Mouse (Mus musculus): ENCODE measurements around the gene Upb1. TPM values are rescaled to one million over a fixed set of nuclear protein-coding genes. Genes with fewer than 3 reads are reported as not detected.
"Not testable (repeated sequence)": the region's sequence is repeated elsewhere in the genome, so short reads cannot be mapped to it uniquely, and the experiment has no call there.

The Upb1 gene
- polyA plus RNA-seq, 1 experiment from 2014 or later: 0.88 TPM

DNA sequence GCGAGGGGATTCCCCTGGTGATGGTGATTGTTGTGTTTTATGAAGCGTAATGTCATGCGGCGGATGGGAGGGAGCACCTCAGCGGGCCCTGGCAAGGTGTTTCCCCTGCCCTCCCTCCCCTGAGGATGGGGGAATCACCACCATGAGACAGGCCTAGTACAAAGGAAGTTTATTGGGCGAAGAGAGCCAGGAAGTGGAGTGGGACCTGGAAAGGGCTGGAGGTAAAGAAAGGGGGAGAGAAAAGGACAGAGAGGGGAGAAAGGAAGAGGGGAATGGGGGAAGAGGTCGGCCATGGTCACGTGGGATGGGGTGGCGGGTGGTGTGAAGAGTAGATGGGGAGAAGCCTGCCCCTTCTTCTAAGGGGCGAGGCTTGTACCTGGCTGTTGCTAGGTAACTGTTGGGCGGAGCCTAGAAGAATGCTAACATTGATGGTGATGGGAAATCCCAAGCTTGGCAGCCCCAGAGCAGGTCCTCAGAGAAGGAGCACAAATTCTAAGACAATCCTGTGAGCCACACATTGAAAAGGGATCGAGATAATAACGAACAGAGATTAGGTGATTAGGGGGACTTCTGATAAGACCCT, 45.7 kb downstream of the Upb1 start:
- ATAC-seq: no peak
- H3K27ac ChIP-seq: no peak overlapping the region
- no peak overlapping the region for H3K4me2 ChIP-seq (replicated peaks)
- 65% methylated on average over 13 of the region's 13 CpGs for WGBS
- H3K36me3 ChIP-seq: no peaks in the 10 kb centered on the region
- H3K27me3 ChIP-seq (replicated peaks): no peaks in the 10 kb centered on the region
- peaks cover 18% of the 10 kb centered on the region for H3K4me1 ChIP-seq (replicated peaks)
- H3K4me3 ChIP-seq (replicated peaks): no peak overlapping the region
- no peaks in the 10 kb centered on the region for H3K9me3 ChIP-seq
- H3K9ac ChIP-seq: no peak overlapping the region

DNA sequence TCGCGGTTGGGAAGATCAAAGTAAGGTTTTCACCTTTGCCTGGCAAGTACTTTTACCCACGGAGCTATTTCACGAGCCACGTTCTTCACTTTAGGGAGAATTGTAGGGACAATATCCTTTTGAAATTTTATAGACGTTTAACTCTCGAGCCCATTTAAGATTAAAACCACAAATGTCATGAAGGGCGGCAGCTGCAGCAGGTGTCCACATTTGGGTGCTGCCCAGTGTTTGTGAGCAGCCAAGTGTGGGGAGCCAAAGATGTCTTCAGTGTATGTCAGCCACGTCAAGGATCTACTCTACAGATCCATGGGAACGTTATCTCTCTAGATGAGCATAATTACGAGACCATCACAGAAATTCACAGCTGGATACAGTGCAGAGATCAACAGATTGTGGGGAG, 46.6 kb downstream of the Upb1 start:
- no peaks in the 10 kb centered on the region for H3K27me3 ChIP-seq (replicated peaks)
- H3K4me1 ChIP-seq (replicated peaks): peaks cover 12% of the 10 kb centered on the region
- ATAC-seq: no peak
- WGBS: 87% methylated on average over 11 of the region's 11 CpGs
- H3K4me2 ChIP-seq (replicated peaks): no peak overlapping the region
- H3K36me3 ChIP-seq: no peaks in the 10 kb centered on the region
- H3K27ac ChIP-seq: no peak overlapping the region
- no peaks in the 10 kb centered on the region for H3K9me3 ChIP-seq
- no peak overlapping the region for H3K9ac ChIP-seq
- H3K4me3 ChIP-seq (replicated peaks): no peak overlapping the region

DNA sequence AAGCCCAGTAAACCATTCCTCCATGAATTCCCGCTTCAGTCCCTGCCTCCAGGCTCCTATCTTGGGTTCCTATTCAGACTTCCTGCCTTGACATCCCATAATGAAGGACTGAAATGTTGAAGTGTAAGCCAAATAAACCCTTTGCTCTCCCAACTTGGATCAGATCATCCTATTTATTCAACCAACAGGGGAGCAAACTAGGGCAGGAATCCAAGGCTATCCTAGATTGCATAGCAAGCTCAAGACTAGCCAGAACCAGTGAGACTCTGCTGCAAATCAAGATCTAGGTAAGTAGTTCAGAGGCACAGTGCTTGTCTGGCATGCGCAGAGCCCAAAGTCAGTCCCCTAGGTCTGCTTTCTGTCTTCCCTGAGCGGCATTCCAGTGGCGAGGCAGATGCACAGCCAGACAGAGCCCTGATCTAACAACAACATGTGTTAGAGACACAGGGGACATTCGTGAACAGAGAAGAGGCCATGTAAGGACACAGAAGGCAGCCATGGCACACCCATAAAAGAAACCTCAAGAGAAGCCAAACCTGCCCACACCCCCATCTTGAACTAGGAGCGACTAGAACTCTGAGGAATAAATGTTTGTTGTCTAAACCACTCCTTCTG, 48.0 kb downstream of the Upb1 start:
- Histone ChIP-seq H3K27ac (no peak overlapping the region), H3K4me2 (replicated peaks) (no peak overlapping the region), H3K9ac (no peak overlapping the region), H3K27me3 (replicated peaks) (no peaks in the 10 kb centered on the region), H3K4me3 (replicated peaks) (no peak overlapping the region), H3K36me3 (no peaks in the 10 kb centered on the region), H3K4me1 (replicated peaks) (peaks cover 9% of the 10 kb centered on the region), H3K9me3 (no peaks in the 10 kb centered on the region)
- 61% methylated on average over 6 of the region's 6 CpGs for WGBS
- ATAC-seq: no peak

DNA sequence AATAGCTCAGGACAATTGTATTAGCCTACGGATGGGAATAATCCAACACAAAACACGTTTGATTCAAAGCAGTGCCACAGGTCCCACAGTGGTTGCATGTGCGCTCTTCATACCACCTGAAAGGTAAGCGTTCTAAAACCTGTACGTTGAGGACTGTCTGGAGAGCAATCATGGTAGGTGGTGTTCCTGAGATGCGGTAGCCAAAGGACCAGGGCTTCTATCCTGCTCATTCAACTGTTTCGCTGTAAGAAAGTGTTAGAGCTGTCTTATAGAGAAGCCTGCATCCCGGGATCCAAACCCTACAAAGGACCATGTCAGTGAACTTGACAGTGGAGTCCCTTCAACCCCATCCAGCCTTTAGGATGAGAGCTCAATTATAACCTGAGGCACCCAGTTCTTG, 49.4 kb downstream of the Upb1 start:
- H3K27me3 ChIP-seq (replicated peaks): no peaks in the 10 kb centered on the region
- 0 out of 2 replicates have a peak overlapping the region, but pooled peaks have one; percentile 23 for H3K27ac ChIP-seq
- no peaks in the 10 kb centered on the region for H3K9me3 ChIP-seq
- 90% methylated on average over 8 of the region's 8 CpGs for WGBS
- no peak overlapping the region for H3K9ac ChIP-seq
- no peaks in the 10 kb centered on the region for H3K36me3 ChIP-seq
- H3K4me1 ChIP-seq (replicated peaks): peaks cover 5% of the 10 kb centered on the region; the same call in 1 of the 2 replicates
- H3K4me3 ChIP-seq (replicated peaks): no peak overlapping the region
- no peak for ATAC-seq
- no peak overlapping the region for H3K4me2 ChIP-seq (replicated peaks)

DNA sequence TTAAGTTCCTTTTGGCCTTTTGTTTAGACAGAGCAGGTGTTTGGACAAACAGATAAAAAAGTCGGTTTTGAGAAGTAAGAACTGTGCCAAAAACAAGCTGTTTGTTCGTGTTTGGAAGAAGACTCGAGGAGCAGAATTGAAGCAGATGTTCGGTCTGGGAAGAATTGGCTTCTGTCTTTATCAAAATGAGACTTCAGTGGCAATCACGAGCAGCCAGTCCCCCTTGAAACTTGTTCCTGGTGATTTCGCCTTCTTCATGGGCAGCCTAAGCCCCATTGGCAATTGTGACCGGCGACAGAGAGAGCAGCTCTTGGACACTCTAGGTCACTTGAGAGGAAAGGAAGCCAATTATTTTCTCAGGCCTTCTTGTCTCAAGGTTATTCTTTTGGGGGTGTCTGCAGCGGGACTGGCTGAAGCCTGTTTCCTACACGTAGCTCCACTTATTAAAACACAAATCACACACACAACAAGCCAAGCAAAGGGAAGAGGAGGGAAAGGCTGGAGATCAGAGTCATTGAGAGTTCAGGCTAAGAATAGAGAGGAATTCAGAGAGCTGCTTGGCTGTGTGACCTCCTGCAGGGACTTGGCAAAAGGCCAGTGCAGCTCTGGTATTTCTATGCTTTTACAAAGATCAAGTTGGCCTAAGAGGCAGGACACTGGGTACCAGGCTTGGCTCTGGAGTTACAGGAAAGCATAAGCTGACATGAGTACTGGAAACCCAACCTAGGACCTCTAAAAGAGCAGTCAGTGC, 50.3 kb downstream of the Upb1 start:
- H3K9ac ChIP-seq: no peak overlapping the region
- H3K27ac ChIP-seq: peak overlapping the region; percentile 36; the same call in 1 of the 2 replicates
- H3K4me3 ChIP-seq (replicated peaks): no peak overlapping the region
- peaks cover 3% of the 10 kb centered on the region; the same call in 1 of the 2 replicates for H3K4me1 ChIP-seq (replicated peaks)
- no peak overlapping the region; the same call in 1 of the 2 replicates for H3K4me2 ChIP-seq (replicated peaks)
- no peaks in the 10 kb centered on the region for H3K36me3 ChIP-seq
- WGBS: 50% methylated on average over 10 of the region's 10 CpGs
- peak; percentile 69; the same call in 1 of the 2 replicates for ATAC-seq
- H3K9me3 ChIP-seq: no peaks in the 10 kb centered on the region
- H3K27me3 ChIP-seq (replicated peaks): no peaks in the 10 kb centered on the region

DNA sequence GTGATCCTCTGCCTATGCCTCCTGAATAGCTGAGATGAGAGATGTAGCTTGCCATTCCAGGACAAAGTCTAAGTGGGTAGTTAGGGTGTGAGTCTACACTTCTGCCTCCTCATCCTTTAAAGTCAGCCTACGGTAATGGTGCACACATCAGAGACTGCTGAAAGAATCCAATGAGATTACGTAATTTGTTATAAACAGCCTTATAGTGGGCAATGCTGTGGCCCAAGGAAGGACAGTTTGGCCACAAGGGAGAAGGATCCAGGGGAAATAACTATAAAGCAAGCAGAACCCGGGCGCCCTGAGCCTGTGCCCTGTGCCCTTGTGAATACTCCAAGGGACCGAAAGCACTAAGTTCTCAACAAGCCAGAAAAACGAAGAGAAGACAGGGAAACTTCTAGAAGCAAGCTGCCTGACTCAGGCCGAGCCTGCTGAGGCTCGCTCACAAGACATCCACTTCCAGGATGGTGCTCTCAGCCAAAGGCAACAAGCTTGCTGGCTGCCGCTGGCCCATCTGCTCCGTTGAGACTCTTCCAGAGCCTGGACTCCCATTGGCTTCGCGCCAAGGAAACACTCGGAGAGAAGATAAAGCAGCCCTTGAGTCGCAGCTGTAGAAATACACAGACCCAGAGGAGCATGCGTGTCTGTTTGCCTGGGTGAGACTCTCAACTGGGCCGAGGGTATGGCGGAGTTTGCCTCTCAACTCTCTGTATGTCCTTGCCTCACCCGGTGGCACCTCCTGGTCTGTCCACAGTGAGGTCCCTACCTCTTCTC, 55.3 kb downstream of the Upb1 start:
- H3K4me2 ChIP-seq (replicated peaks); H3K9ac ChIP-seq; H3K4me3 ChIP-seq (replicated peaks); H3K36me3 ChIP-seq; H3K27me3 ChIP-seq (replicated peaks); H3K9me3 ChIP-seq; H3K27ac ChIP-seq; H3K4me1 ChIP-seq (replicated peaks): not testable (repeated sequence)
- ATAC-seq: peak; percentile 58
- 50% methylated on average over 12 of the region's 18 CpGs for WGBS

DNA sequence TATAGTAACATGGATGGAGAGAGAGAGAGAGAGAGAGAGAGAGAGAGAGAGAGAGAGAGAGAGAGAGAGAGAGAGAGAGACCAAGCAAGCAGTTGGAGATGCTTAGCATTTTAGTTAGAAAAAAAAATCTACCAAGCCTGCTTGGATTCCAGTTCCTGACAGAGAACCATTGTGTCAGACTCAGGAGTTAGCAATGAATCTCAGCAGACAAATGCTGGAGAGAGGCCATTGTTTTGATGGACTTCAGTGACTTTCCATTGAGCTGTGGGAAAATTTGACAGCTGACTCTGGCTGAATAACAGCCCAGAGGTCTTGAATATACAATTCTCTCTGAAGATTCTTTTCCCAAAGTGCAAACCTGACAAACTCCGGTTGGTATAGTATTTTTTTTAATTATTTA, 56.9 kb downstream of the Upb1 start:
- ATAC-seq: no peak

DNA sequence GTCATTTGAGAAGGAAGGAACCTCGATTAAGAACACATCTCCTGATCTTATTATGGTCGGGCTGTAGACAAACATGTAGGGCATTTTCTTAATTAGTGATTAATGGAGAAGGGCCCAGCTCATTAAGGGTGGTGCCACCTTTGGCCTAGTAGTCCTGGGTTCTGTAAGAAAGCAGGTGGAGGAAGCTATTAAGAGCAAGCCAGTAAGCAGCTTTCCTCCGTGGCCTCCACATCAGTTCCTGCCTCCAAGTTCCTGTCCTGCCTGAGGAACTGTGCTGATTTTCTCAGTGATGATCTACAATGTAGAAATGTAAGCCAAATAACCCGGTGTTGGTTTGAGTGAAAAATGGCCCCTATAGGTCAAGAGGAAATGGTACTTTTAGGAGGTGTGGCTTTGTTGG, 57.4 kb downstream of the Upb1 start:
- no peak overlapping the region for H3K27ac ChIP-seq
- no peak overlapping the region for H3K4me3 ChIP-seq (replicated peaks)
- no peaks in the 10 kb centered on the region for H3K4me1 ChIP-seq (replicated peaks)
- no peak for ATAC-seq
- WGBS: 77% methylated on average over 4 of the region's 4 CpGs
- no peaks in the 10 kb centered on the region for H3K9me3 ChIP-seq
- no peaks in the 10 kb centered on the region for H3K36me3 ChIP-seq
- H3K4me2 ChIP-seq (replicated peaks): no peak overlapping the region
- no peaks in the 10 kb centered on the region for H3K27me3 ChIP-seq (replicated peaks)
- no peak overlapping the region for H3K9ac ChIP-seq

More for the DNA sequence above, 56.9 kb downstream of the Upb1 start:
- Histone ChIP-seq H3K4me1 (replicated peaks) (no peaks in the 10 kb centered on the region), H3K9ac (no peak overlapping the region), H3K36me3 (no peaks in the 10 kb centered on the region), H3K4me2 (replicated peaks) (no peak overlapping the region), H3K27me3 (replicated peaks) (no peaks in the 10 kb centered on the region), H3K4me3 (replicated peaks) (no peak overlapping the region), H3K9me3 (no peaks in the 10 kb centered on the region), H3K27ac (no peak overlapping the region)
- 66% methylated on average over 1 of the region's 1 CpGs for WGBS

DNA sequence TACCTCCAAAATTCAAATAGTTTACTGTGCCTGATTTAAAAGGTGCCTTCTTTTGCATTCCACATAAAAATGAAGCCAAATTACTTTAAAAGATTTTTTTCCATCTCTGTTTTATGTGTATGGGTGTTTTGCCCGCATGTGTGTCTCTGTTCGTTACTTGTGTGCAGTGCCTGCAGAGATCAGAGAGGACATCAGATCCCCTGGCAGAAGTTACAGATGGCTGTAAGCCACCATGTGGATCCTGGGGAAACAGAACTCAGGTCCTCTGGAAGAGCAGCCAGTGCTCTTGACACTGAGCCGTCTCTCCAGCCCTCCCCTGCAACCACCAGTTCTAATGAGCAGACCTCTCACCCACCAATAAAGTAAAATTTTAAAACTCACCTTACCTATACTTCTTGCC, 61.8 kb downstream of the Upb1 start:
- H3K27me3 ChIP-seq (replicated peaks): no peaks in the 10 kb centered on the region
- 86% methylated on average over 3 of the region's 3 CpGs for WGBS
- H3K4me3 ChIP-seq (replicated peaks): no peak overlapping the region
- H3K36me3 ChIP-seq: no peaks in the 10 kb centered on the region
- H3K27ac ChIP-seq: no peak overlapping the region
- H3K4me2 ChIP-seq (replicated peaks): no peak overlapping the region
- H3K4me1 ChIP-seq (replicated peaks): peaks cover 5% of the 10 kb centered on the region; the same call in 1 of the 2 replicates
- ATAC-seq: no peak
- H3K9me3 ChIP-seq: no peaks in the 10 kb centered on the region
- H3K9ac ChIP-seq: no peak overlapping the region

DNA sequence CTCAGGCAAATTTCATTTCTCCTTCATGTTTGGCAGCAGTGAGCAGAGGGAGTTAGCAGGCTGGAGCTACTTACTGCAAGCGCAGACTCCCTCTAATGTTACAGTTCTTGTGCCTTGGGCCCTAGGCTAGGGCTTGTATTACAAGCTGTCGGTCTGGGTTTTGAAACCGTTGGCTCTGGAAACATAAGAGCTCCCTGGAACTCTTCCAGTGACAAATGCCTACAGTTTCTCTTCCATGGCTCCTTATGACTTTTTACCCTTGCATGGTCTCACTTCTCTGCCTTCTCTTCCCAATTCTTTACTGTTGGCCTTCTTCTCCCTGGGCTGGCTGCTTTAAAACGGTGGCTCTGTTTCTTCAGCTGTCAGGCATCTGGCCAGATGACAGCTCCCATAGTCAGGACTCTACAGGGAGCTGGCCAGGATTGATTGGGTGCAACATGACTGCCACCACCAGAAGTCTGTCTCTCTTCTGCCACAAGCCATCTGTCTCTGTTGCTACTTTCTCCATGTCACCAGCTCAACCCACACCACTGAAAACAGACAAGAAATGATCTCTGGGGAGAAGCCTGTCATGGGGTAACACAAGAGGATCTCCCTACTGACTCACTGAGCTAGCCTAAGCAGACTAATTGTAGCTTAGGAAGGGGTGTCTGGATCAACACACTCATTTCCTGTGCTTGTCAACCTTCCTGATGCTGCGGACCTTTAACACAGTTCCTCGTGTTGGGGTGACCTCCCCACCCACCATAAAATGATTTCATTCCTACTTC, 65.1 kb downstream of the Upb1 start:
- Histone ChIP-seq H3K4me3 (replicated peaks) (no peak overlapping the region), H3K36me3 (no peaks in the 10 kb centered on the region), H3K27me3 (replicated peaks) (no peaks in the 10 kb centered on the region), H3K4me1 (replicated peaks) (peaks cover 5% of the 10 kb centered on the region; the same call in 1 of the 2 replicates), H3K27ac (peak overlapping the region; percentile 52), H3K9ac (no peak overlapping the region), H3K4me2 (replicated peaks) (no peak overlapping the region), H3K9me3 (no peaks in the 10 kb centered on the region)
- 43% methylated on average over 6 of the region's 6 CpGs for WGBS
- ATAC-seq: no peak

DNA sequence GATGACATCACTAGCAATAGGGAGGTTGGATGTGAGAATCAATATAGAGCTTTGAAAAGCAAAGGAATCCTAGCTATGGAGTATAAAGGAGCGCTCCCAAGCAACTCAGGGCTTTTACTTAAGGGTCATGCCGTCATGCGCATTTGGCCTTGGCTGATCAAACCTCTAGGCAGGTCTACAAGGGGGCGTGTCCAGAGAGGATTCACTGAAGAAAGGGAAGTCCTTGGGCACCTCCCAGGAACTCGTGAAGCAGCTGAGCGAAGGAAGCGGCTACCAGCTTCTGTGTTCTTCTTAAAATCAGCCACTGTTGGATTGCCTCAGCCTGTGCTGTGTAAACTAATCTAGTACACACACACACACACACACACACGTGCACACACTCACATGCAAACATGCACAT, 72.5 kb downstream of the Upb1 start:
- no peak overlapping the region for H3K27ac ChIP-seq
- no peak overlapping the region for H3K9ac ChIP-seq
- H3K27me3 ChIP-seq (replicated peaks): no peaks in the 10 kb centered on the region
- H3K4me2 ChIP-seq (replicated peaks): no peak overlapping the region
- ATAC-seq: no peak
- 71% methylated on average over 8 of the region's 8 CpGs for WGBS
- H3K36me3 ChIP-seq: no peaks in the 10 kb centered on the region
- no peaks in the 10 kb centered on the region for H3K9me3 ChIP-seq
- no peak overlapping the region for H3K4me3 ChIP-seq (replicated peaks)
- 0 out of 2 replicates have a peak, but pooled peaks cover 5% of the 10 kb centered on the region for H3K4me1 ChIP-seq (replicated peaks)

Data from intestine, embryonic 15.5 days (tissue).